Mouse (Mus musculus) embryonic fibroblast, embryonic 13.5 days (primary cell): ENCODE measurements around the gene Srl. TPM values are rescaled to one million over a fixed set of nuclear protein-coding genes. Genes with fewer than 3 reads are reported as not detected.
A peak's percentile ranks its signal among the peaks of the same experiment; 100 is the strongest.
"Not testable (repeated sequence)": the region's sequence is repeated elsewhere in the genome, so short reads cannot be mapped to it uniquely, and the experiment has no call there.

Experiments used
- H3K27ac ChIP-seq: 2 replicates; pipeline ENCODE4 v1.5.1; 2012; ENCODE audit warnings: low read length, control low read depth, inconsistent platforms; ENCODE audit not compliant: insufficient read depth
- H3K4me1 ChIP-seq: 2 replicates; pipeline ENCODE4 v1.6.1; 2011; ENCODE audit warnings: low read length; ENCODE audit not compliant: control insufficient read depth, insufficient read depth
- H3K4me3 ChIP-seq: 2 replicates; pipeline ENCODE4 v1.5.1; 2011; ENCODE audit warnings: mild to moderate bottlenecking, control low read depth, low read length; ENCODE audit not compliant: insufficient read depth
- CTCF ChIP-seq: IDR thresholded peaks from 2 replicates; pipeline ENCODE4 v1.5.1; 2011; ENCODE audit warnings: mild to moderate bottlenecking, control low read depth, low read length, moderate library complexity, borderline replicate concordance; ENCODE audit not compliant: insufficient read depth
- POLR2A ChIP-seq: IDR thresholded peaks from 2 replicates; pipeline ENCODE4 v1.6.1; 2011; ENCODE audit warnings: low read depth, mild to moderate bottlenecking, control low read depth, low read length, moderate library complexity
- polyA plus RNA-seq: library from polyadenylated mRNA; stranded (reverse); fragments of >200 nt; gene quantifications from 2 replicates; pipeline ENCODE4 v1.2.4, GENCODE M21; 2011; ENCODE audit warnings: low read depth; ENCODE audit not compliant: missing spikeins, insufficient read length

Gene Srl
- polyA plus RNA-seq, 1 experiment: 3.9 TPM

GRCm38 (mm10) chr16:4474882-4475803 is 66.5 kb downstream of the Srl start:
- Histone ChIP-seq H3K4me1 (peaks cover 2% of the 10 kb centered on the region; the same call in 1 of the 2 replicates), H3K4me3 (peak overlapping the region; percentile 39), H3K27ac (no peak overlapping the region)
- TF ChIP-seq CTCF: peak; percentile 100
- peak; percentile 80 for TF ChIP-seq POLR2A

DNA sequence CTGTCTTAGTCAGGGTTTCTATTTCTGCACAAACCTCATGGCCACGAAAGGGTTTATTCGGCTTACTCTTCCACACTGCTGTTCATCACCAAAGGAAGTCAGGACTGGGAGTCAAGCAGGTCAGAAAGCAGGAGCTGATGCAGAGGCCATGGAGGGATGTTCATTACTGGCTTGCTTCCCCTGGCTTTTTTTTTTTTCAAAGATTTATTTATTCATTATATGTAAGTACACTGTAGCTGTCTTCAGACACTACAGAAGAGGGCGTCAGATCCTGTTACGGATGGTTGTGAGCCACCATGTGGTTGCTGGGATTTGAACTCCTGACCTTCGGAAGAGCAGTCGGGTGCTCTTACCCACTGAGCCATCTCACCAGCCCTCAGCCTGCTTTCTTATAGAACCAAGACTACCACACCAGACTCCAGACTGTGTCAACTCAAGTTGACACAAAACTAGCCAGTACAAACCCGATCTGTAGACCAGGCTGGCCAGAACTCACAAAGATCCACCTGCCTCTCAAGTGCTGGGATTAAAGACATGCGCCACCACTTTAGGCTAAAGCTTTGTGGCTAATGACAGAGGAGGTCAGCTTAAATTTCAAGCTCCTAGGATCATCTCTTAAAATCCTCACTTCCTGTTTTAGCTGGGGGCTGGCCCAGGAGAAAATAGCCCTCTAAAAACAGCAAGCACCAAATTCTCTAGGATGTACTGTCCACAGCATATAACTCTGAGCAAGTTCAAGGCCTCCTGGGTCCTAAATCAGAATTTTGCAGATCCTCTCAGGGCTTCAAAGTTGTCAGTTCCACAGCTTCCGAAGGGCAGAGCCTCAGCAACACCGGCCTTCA is 67.4 kb downstream of the Srl start:
- H3K27ac ChIP-seq, H3K4me1 ChIP-seq: not testable (repeated sequence)
- peak overlapping the region; percentile 39 for H3K4me3 ChIP-seq

DNA sequence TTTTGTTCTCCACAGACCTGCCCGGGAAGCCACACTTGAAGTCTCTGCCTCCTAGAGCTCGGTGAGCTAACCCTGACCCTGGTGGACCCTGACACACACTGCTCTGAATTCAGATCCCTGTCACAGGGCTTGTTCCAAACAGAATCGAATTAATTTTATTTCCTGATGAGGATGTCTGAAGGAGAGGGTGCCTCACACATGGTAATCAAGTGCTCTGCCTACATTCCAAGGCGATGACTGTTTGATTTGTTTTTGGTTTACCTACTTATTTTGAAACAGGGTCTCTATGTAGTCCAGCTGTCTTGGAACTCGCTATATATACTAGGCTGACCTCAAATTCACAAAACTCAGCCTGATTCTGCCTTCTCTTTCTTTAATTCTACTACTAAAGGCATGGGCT is 68.4 kb downstream of the Srl start:
- no peak for TF ChIP-seq CTCF
- no peak for TF ChIP-seq POLR2A
- no peak overlapping the region for H3K27ac ChIP-seq
- no peak overlapping the region for H3K4me3 ChIP-seq
- peaks cover 7% of the 10 kb centered on the region for H3K4me1 ChIP-seq

DNA sequence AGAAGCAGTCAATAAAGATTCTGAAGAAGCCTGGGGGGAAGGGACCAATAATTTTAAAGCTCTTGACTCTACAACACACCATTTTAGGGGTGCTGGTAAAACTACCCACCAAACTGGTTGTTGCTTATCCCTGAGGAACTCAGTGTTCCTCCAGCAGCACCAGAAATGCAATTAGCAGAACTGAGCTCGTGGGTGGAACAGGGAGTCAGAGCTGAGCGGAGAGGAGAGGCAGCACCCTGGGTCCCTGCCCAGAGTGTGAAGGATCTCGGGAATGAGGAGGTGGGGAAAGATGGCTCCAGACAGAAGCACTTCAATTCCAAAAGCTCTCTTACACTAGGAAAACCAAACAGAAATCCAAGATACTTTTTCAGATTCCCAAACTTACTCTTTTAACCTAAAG is 68.9 kb downstream of the Srl start:
- no peak for TF ChIP-seq CTCF
- no peak for TF ChIP-seq POLR2A
- Histone ChIP-seq H3K4me3 (no peak overlapping the region), H3K27ac (no peak overlapping the region), H3K4me1 (peaks cover 5% of the 10 kb centered on the region)

GRCm38 (mm10) chr16:4469599-4470352 is 71.8 kb downstream of the Srl start:
- no peak for TF ChIP-seq POLR2A
- TF ChIP-seq CTCF: no peak
- H3K4me1 ChIP-seq: peaks cover 5% of the 10 kb centered on the region
- no peak overlapping the region for H3K27ac ChIP-seq
- no peak overlapping the region for H3K4me3 ChIP-seq

DNA sequence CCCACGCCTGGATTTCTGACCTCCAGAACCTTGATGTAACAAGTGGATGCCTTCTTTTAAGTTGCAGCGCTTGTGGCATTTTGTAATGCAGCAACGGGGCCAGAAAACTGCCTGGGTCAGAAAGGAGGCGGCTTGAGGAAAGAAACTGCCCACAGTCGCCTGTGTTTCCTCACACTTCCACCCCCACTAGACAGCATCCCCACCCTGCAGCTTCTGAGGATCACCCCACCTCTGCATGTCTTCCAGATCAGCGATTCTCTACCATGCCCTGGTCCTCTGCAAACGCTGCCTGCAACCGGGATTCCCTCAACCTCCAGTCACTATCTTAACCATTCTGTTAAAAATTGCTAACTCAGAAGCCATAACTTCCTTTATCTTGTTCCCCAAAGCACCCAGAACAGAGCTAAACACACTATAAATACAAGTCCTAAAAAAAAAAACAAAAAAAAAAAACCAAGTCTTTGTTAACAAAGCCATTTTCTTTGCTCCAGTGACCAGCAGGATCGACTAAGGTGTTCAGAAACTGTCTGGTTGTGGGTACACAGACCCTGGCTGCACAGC is 77.0 kb downstream of the Srl start:
- Histone ChIP-seq H3K4me1 (peaks cover 4% of the 10 kb centered on the region), H3K27ac (no peak overlapping the region), H3K4me3 (no peak overlapping the region)
- TF ChIP-seq POLR2A: no peak
- no peak for TF ChIP-seq CTCF

GRCm38 (mm10) chr16:4457927-4458326 is 83.7 kb downstream of the Srl start:
- no peak for TF ChIP-seq CTCF
- TF ChIP-seq POLR2A: no peak
- H3K4me1 ChIP-seq: no peaks in the 10 kb centered on the region
- H3K4me3 ChIP-seq: no peak overlapping the region
- no peak overlapping the region for H3K27ac ChIP-seq

DNA sequence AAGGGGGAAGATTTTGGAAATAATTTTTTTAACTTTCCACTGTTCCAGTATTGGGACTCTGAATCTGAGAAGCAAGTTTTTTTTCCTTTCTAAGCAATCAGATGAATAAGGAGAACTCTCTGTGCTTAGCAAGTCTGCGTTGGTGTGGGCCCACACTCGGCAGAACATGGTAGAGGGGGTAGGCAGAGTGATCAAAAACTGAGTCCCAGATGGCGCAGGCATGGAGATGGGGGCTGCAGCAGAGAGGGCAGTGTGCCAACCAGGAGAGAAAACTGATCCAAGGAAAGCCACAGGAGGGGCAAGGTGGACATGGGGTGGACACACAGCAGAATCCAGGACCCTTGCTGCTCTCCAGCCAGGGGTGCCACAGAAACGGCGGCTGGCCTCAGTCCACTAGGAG is 85.2 kb downstream of the Srl start:
- TF ChIP-seq CTCF (no peak), POLR2A (no peak)
- no peaks in the 10 kb centered on the region for H3K4me1 ChIP-seq
- no peak overlapping the region for H3K27ac ChIP-seq
- no peak overlapping the region for H3K4me3 ChIP-seq

GRCm38 (mm10) chr16:4455693-4456092 is 85.9 kb downstream of the Srl start:
- no peak overlapping the region for H3K4me3 ChIP-seq
- H3K4me1 ChIP-seq: no peaks in the 10 kb centered on the region
- no peak for TF ChIP-seq CTCF

DNA sequence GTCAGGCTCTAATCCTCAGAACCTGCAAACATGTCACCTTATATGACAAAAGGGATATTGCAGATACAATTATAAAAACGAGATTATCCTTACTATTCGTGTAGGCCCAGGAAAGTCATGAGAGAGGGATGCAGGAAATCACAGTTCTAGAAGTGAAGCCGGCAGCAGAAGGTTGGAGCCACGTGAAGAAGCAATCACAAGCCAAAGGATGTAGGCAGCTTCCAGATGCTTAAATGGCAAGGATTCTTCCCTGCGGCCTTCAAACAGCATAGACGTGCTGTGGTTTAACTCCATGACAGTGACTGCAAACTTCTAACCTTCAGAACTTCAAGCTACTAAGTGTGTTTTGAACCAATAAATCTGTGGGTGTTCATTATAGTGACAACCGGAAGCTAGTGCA is 87.1 kb downstream of the Srl start:
- TF ChIP-seq POLR2A (no peak), CTCF (no peak)
- Histone ChIP-seq H3K27ac (no peak overlapping the region), H3K4me3 (no peak overlapping the region), H3K4me1 (no peaks in the 10 kb centered on the region)

More at GRCm38 (mm10) chr16:4455693-4456092, 85.9 kb downstream of the Srl start:
- no peak overlapping the region for H3K27ac ChIP-seq
